Mouse (Mus musculus) neural tube, embryonic 14.5 days (tissue): ENCODE results near the gene Hus1b. TPM values are rescaled to one million over a fixed set of nuclear protein-coding genes. Genes with fewer than 3 reads are reported as not detected.
A peak's percentile ranks its signal among the peaks of the same experiment; 100 is the strongest.

Source experiments
- ATAC-seq: fragments of 200-750 bp; cut with Nextera tagmentation; 2 replicates; pipeline ENCODE4 v1.8.0; 2017; ENCODE audit warnings: low read depth, mild to moderate bottlenecking, moderate TSS enrichment, moderate library complexity
- H3K27ac ChIP-seq: fragments of 300-500 bp; sonication (generic); 2 replicates; pipeline ENCODE4 v1.5.1; 2014; ENCODE audit warnings: low read depth, mild to moderate bottlenecking, control low read depth, low read length, moderate library complexity, mixed read lengths
- H3K27me3 ChIP-seq: fragments of 300-500 bp; sonication (generic); 2 replicates; pipeline ENCODE4 v1.6.1; 2014; ENCODE audit warnings: low read length; ENCODE audit not compliant: control insufficient read depth, insufficient read depth
- H3K36me3 ChIP-seq: fragments of 300-500 bp; sonication (generic); 2 replicates; pipeline ENCODE4 v1.6.1; 2014; ENCODE audit warnings: low read length, mixed read lengths; ENCODE audit not compliant: control insufficient read depth, insufficient read depth
- H3K4me1 ChIP-seq: fragments of 300-500 bp; sonication (generic); 2 replicates; pipeline ENCODE4 v1.6.1; 2014; ENCODE audit warnings: low read length; ENCODE audit not compliant: control insufficient read depth, insufficient read depth
- H3K4me2 ChIP-seq: fragments of 300-500 bp; sonication (generic); 2 replicates; pipeline ENCODE4 v1.6.1; 2014; ENCODE audit warnings: mild to moderate bottlenecking, low read depth, low read length, control low read depth
- H3K4me3 ChIP-seq: fragments of 300-500 bp; sonication (generic); 2 replicates; pipeline ENCODE4 v1.5.1; 2014; ENCODE audit warnings: low read depth, low read length, control low read depth, mixed read lengths
- H3K9ac ChIP-seq: fragments of 300-500 bp; sonication (generic); replicated peaks from 2 replicates; pipeline ENCODE4 v1.6.1; 2014; ENCODE audit warnings: low read depth, mild to moderate bottlenecking, control low read depth, low read length, mixed read lengths
- H3K9me3 ChIP-seq: fragments of 300-500 bp; sonication (generic); 2 replicates; pipeline ENCODE4 v1.6.1; 2016; ENCODE audit warnings: low read length; ENCODE audit not compliant: control insufficient read depth
- WGBS: fragments of 180-500 bp; shearing (Covaris S2); extraction: QIAGEN DNeasy Blood & Tissue Kit; methylation state at CpG from one replicate; pipeline ENCODE4 v1.1.7; 2014; 5-methylcytosine and 5-hydroxymethylcytosine counted together
- polyA plus RNA-seq: library from polyadenylated mRNA; unstranded; fragments of >200 nt; fragmentation: Nextera tagmentation; extraction: Ambion mirVana; gene quantifications from 2 replicates; pipeline ENCODE4 v1.2.1, GENCODE M21; 2014

Gene Hus1b
- polyA plus RNA-seq, 1 experiment from 2014 or later, result 0.35 TPM

GRCm38 (mm10) chr13:30929119-30929518, 18.4 kb downstream of the Hus1b start:
- WGBS, result 96% methylated on average over 2 of the region's 2 CpGs
- Histone ChIP-seq H3K27me3 (no peaks in the 10 kb centered on the region), H3K27ac (no peak overlapping the region), H3K4me2 (no peak overlapping the region), H3K4me3 (no peak overlapping the region), H3K36me3 (peaks cover 7% of the 10 kb centered on the region; the same call in 1 of the 2 replicates), H3K9ac (no peak overlapping the region), H3K9me3 (no peaks in the 10 kb centered on the region), H3K4me1 (no peaks in the 10 kb centered on the region)
- ATAC-seq, result no peak

- Histone ChIP-seq H3K27ac (no peak overlapping the region), H3K4me2 (no peak overlapping the region), H3K9ac (no peak overlapping the region), H3K4me1 (no peaks in the 10 kb centered on the region), H3K36me3 (peaks cover 7% of the 10 kb centered on the region; the same call in 1 of the 2 replicates), H3K27me3 (no peaks in the 10 kb centered on the region), H3K4me3 (no peak overlapping the region), H3K9me3 (no peaks in the 10 kb centered on the region)
- no peak for ATAC-seq
- 87% methylated on average over 6 of the region's 6 CpGs for WGBS
Measured at GRCm38 (mm10) chr13:30924269-30924668, 23.3 kb downstream of the Hus1b start.

DNA sequence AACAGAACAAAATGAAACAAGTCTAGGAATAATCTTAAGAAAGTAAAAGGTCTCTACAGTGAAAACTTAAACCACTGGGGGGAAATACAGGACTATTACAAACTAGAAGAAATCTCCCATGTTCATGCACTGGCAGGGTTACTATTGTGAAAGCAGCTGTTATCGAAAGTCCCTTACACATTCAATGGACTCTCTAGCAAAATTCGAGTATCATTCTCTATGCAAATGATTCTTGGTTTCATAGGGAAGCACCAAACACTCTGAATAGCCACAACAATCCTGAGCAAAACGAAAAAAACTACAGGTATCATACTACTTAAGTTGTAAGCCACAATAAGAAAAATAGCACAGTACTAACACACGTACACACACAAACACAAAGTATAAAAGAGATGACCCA, 25.6 kb downstream of the Hus1b start:
- H3K4me1 ChIP-seq, result no peaks in the 10 kb centered on the region
- H3K27ac ChIP-seq, result no peak overlapping the region
- peaks cover 7% of the 10 kb centered on the region; the same call in 1 of the 2 replicates for H3K36me3 ChIP-seq
- no peak overlapping the region for H3K4me3 ChIP-seq
- H3K4me2 ChIP-seq, result no peak overlapping the region
- no peak overlapping the region for H3K9ac ChIP-seq
- 89% methylated on average over 4 of the region's 4 CpGs for WGBS
- ATAC-seq, result no peak
- no peaks in the 10 kb centered on the region for H3K9me3 ChIP-seq
- H3K27me3 ChIP-seq, result no peaks in the 10 kb centered on the region

GRCm38 (mm10) chr13:30913757-30914156, 33.8 kb downstream of the Hus1b start:
- H3K4me2 ChIP-seq, result no peak overlapping the region
- H3K4me1 ChIP-seq, result no peaks in the 10 kb centered on the region
- no peak for ATAC-seq
- no peak overlapping the region for H3K4me3 ChIP-seq
- no peaks in the 10 kb centered on the region for H3K9me3 ChIP-seq
- no peaks in the 10 kb centered on the region for H3K27me3 ChIP-seq
- H3K9ac ChIP-seq, result no peak overlapping the region
- H3K27ac ChIP-seq, result no peak overlapping the region
- H3K36me3 ChIP-seq, result 0 out of 2 replicates have a peak, but pooled peaks cover 3% of the 10 kb centered on the region

DNA sequence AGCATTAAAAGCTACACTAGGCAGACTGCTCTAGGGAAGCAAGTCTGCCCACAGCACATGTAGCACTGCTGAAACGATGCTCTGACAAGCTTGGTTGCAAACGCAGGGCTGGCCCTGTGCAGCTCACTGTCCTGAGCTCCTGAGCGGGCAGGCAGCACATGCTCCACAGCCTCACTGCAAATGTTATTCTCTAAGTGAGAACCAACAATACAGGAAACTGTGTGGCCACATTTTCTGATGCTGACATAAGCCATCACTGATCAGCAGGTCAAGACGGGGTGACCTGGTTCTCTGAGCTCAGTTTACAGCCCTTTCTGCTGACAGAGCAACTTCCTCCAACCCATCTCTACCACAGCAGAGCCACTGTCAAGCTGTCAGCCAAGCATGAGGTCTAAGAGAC, 34.5 kb downstream of the Hus1b start:
- no peaks in the 10 kb centered on the region for H3K4me1 ChIP-seq
- H3K27ac ChIP-seq, result no peak overlapping the region
- H3K4me3 ChIP-seq, result no peak overlapping the region
- H3K27me3 ChIP-seq, result no peaks in the 10 kb centered on the region
- peak; percentile 38; the same call in 1 of the 2 replicates for ATAC-seq
- H3K4me2 ChIP-seq, result no peak overlapping the region
- H3K9me3 ChIP-seq, result no peaks in the 10 kb centered on the region
- H3K36me3 ChIP-seq, result 0 out of 2 replicates have a peak, but pooled peaks cover 3% of the 10 kb centered on the region
- 42% methylated on average over 4 of the region's 4 CpGs for WGBS
- no peak overlapping the region for H3K9ac ChIP-seq

- ATAC-seq, result no peak
- Histone ChIP-seq H3K36me3 (0 out of 2 replicates have a peak, but pooled peaks cover 3% of the 10 kb centered on the region), H3K4me1 (no peaks in the 10 kb centered on the region), H3K4me2 (no peak overlapping the region), H3K9me3 (no peaks in the 10 kb centered on the region), H3K4me3 (no peak overlapping the region), H3K27ac (no peak overlapping the region), H3K27me3 (no peaks in the 10 kb centered on the region), H3K9ac (no peak overlapping the region)
- WGBS, result 66% methylated on average over 5 of the region's 5 CpGs
Measured at GRCm38 (mm10) chr13:30911931-30912625, 35.5 kb downstream of the Hus1b start.

DNA sequence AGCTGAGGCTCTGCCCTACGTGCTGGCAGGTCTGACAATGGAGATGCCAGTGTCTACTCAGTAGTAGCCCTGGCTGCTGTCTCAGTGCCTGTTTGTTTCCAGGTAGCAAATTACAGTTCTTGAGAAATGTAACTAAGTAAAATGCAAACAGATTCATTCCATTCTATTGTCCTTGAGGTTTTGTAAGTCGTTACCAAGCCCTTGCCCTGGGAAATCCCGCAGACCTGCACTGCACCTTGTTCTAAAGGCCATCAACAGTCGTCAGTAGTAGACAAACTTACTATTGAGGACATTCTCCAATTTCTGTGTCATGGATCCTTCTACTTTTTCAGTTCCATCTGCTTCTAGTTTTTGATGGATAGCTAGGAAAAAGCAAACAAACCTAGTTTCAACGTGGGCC, 36.7 kb downstream of the Hus1b start:
- no peak for ATAC-seq
- H3K36me3 ChIP-seq, result 0 out of 2 replicates have a peak, but pooled peaks cover 3% of the 10 kb centered on the region
- no peaks in the 10 kb centered on the region for H3K9me3 ChIP-seq
- H3K9ac ChIP-seq, result no peak overlapping the region
- H3K27ac ChIP-seq, result no peak overlapping the region
- H3K4me2 ChIP-seq, result no peak overlapping the region
- H3K4me1 ChIP-seq, result no peaks in the 10 kb centered on the region
- WGBS, result 80% methylated on average over 5 of the region's 5 CpGs
- H3K4me3 ChIP-seq, result no peak overlapping the region
- no peaks in the 10 kb centered on the region for H3K27me3 ChIP-seq

DNA sequence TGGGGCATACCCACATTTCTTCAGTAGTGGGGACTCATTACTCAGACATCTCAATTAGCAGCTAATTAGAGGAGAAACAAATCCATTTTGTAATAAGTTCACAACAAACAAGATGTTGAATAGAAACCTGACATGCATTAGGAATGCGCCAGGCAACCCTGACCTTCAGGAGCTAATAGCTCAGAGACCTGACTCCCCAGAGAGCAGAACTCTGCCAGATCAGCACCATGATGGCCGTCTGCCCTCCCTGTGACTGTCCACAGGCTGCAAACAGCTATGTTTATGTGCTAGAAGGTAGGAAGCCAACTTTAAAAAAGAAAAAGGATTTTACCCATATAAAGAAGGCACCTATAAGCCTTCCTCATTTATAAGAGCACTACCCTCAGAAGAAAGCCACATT, 45.3 kb downstream of the Hus1b start:
- 57% methylated on average over 2 of the region's 2 CpGs for WGBS
- no peak for ATAC-seq

GRCm38 (mm10) chr13:30901387-30902041, 46.0 kb downstream of the Hus1b start:
- 93% methylated on average over 7 of the region's 7 CpGs for WGBS
- no peaks in the 10 kb centered on the region for H3K27me3 ChIP-seq
- H3K9ac ChIP-seq, result no peak overlapping the region
- no peak overlapping the region for H3K4me2 ChIP-seq
- 0 out of 2 replicates have a peak, but pooled peaks have one; percentile 49 for ATAC-seq
- no peak overlapping the region for H3K4me3 ChIP-seq
- no peak overlapping the region for H3K27ac ChIP-seq
- no peaks in the 10 kb centered on the region for H3K4me1 ChIP-seq
- H3K36me3 ChIP-seq, result 0 out of 2 replicates have a peak, but pooled peaks cover 4% of the 10 kb centered on the region
- no peaks in the 10 kb centered on the region for H3K9me3 ChIP-seq

More for the DNA sequence above, 45.3 kb downstream of the Hus1b start:
- Histone ChIP-seq H3K9ac (no peak overlapping the region), H3K36me3 (0 out of 2 replicates have a peak, but pooled peaks cover 4% of the 10 kb centered on the region), H3K27ac (no peak overlapping the region), H3K9me3 (no peaks in the 10 kb centered on the region), H3K27me3 (no peaks in the 10 kb centered on the region), H3K4me3 (no peak overlapping the region), H3K4me2 (no peak overlapping the region), H3K4me1 (no peaks in the 10 kb centered on the region)
